Mouse (Mus musculus): ENCODE data around the gene Hmg20b. TPM values are rescaled to one million over a fixed set of nuclear protein-coding genes. Genes with fewer than 3 reads are reported as not detected.
A peak's percentile ranks its signal among the peaks of the same experiment; 100 is the strongest.

The Hmg20b gene
- polyA plus RNA-seq, 1 experiment from 2014 or later, result 94.6 TPM

DNA sequence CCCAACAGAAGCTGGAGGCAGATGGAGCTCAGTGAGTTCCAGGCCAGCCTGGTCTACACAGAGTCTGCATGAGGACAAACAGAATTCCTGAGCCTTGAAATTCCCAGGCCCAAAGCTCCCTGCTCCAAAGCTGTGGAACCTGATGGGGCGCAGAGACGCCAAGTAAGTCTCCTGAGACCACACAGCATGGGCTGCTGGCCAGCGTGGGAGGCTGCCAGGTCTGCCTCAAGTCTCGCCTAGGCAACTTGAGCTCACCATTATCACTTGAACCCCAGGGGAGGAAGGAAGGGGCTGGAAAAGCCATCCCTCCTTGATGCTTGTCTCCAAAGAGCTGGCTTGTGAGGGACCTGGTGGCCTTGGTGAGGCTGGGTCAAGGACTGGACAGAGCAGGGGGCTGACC, 20.3 kb downstream of the Hmg20b start:
- Histone ChIP-seq H3K9ac (peak overlapping the region; percentile 11; the same call in 1 of the 2 replicates), H3K4me3 (replicated peaks) (peak overlapping the region; percentile 25), H3K9me3 (replicated peaks) (no peaks in the 10 kb centered on the region), H3K4me2 (peak overlapping the region; percentile 49), H3K27me3 (peaks cover 15% of the 10 kb centered on the region; the same call in 1 of the 2 replicates), H3K4me1 (peaks cover 54% of the 10 kb centered on the region), H3K27ac (peak overlapping the region; percentile 87), H3K36me3 (peaks cover 24% of the 10 kb centered on the region)
- WGBS, result 64% methylated on average over 4 of the region's 4 CpGs
- ATAC-seq (replicated peaks; ENCODE audit: low FRiP score), result no peak

- Histone ChIP-seq H3K9me3 (replicated peaks) (no peaks in the 10 kb centered on the region), H3K36me3 (peaks cover 30% of the 10 kb centered on the region), H3K4me1 (peaks cover 47% of the 10 kb centered on the region), H3K4me2 (peak overlapping the region; percentile 49), H3K4me3 (replicated peaks) (peak overlapping the region; percentile 25), H3K27ac (peak overlapping the region; percentile 87), H3K27me3 (peaks cover 15% of the 10 kb centered on the region; the same call in 1 of the 2 replicates), H3K9ac (peak overlapping the region; percentile 11)
- ATAC-seq (replicated peaks; ENCODE audit: low FRiP score), result peak; percentile 61
- 48% methylated on average over 10 of the region's 10 CpGs for WGBS
Measured at GRCm38 (mm10) chr10:81329194-81329975, 20.9 kb downstream of the Hmg20b start.

DNA sequence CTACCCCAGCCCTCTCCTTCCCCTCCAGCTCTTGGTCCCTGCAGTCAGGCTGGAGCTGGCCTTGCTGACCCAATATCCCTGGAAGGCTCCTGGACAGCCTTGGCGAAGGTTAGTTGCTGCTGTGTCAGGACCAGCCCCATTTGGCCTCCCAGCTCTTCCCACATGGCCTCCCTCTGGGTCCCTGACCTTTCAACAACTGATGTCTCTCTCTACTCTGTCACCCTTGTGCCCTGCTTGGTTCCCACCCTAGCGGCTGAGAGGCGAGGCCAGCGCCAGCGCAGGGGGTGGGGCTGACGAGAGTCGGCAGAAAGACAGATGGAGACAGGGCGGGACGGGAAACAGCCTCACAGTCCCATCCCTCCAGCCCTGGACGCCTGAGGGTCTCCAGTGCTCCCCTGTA, 21.9 kb downstream of the Hmg20b start, which contains the start of gene Tbxa2r:
Gene Tbxa2r (plus strand): TSS at position 346 of the 400 bp plus-strand sequence.
- Histone ChIP-seq H3K4me2 (peak within 1 kb of the TSS; percentile 49), H3K9ac (peak within 1 kb of the TSS; percentile 14), H3K4me1 (peaks cover 49% of the 10 kb centered on the region), H3K36me3 (peaks cover 40% of the 10 kb centered on the region), H3K4me3 (replicated peaks) (peak within 1 kb of the TSS; percentile 25), H3K27ac (peak within 1 kb of the TSS; percentile 87), H3K27me3 (peaks cover 13% of the 10 kb centered on the region; the same call in 1 of the 2 replicates), H3K9me3 (replicated peaks) (no peaks in the 10 kb centered on the region)
- 9% methylated on average over 10 of the region's 10 CpGs for WGBS
- peak; percentile 31; the same call in 1 of the 2 replicates for ATAC-seq (replicated peaks; ENCODE audit: low FRiP score)

GRCm38 (mm10) chr10:81327959-81328358, 22.3 kb downstream of the Hmg20b start:
- Histone ChIP-seq H3K27me3 (peaks cover 9% of the 10 kb centered on the region; the same call in 1 of the 2 replicates), H3K4me1 (peaks cover 50% of the 10 kb centered on the region), H3K36me3 (peaks cover 44% of the 10 kb centered on the region), H3K9ac (0 out of 2 replicates have a peak overlapping the region, but pooled peaks have one; percentile 14), H3K4me2 (peak overlapping the region; percentile 49), H3K9me3 (replicated peaks) (no peaks in the 10 kb centered on the region), H3K4me3 (replicated peaks) (0 out of 2 replicates have a peak overlapping the region, but pooled peaks have one; percentile 25), H3K27ac (peak overlapping the region; percentile 87)
- ATAC-seq (replicated peaks; ENCODE audit: low FRiP score), result no peak
- WGBS, result 21% methylated on average over 2 of the region's 2 CpGs

DNA sequence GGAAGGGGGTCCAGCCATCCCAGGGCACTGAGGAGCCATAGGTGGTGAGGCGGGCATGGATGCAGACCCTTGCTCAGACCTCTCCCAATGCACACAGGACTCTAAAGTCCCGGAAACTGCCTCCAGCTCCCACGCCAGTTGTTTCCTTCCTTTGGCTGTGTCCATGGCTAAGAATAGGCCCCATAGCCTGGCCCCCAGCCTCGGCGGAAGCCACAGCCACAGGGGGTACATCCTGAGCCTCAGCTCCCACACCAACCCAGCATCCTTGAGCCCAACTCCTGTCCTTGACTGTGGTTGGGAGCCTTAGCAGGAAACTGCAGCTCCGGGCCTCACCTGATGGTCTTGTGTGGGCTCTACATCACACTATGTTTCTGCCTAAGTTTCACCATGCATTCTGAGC, 23.4 kb downstream of the Hmg20b start:
- Histone ChIP-seq H3K4me1 (peaks cover 53% of the 10 kb centered on the region), H3K27me3 (no peaks in the 10 kb centered on the region), H3K9ac (no peak overlapping the region), H3K4me2 (no peak overlapping the region), H3K9me3 (replicated peaks) (no peaks in the 10 kb centered on the region), H3K4me3 (replicated peaks) (no peak overlapping the region), H3K36me3 (peaks cover 54% of the 10 kb centered on the region), H3K27ac (peak overlapping the region; percentile 87)
- ATAC-seq (replicated peaks; ENCODE audit: low FRiP score), result no peak
- WGBS, result 77% methylated on average over 6 of the region's 6 CpGs

GRCm38 (mm10) chr10:81325781-81326180, 24.5 kb downstream of the Hmg20b start:
- ATAC-seq (replicated peaks; ENCODE audit: low FRiP score), result no peak
- no peak overlapping the region for H3K9ac ChIP-seq
- H3K27me3 ChIP-seq, result no peaks in the 10 kb centered on the region
- no peak overlapping the region for H3K4me3 ChIP-seq (replicated peaks)
- peaks cover 54% of the 10 kb centered on the region for H3K36me3 ChIP-seq
- H3K9me3 ChIP-seq (replicated peaks), result no peaks in the 10 kb centered on the region
- H3K27ac ChIP-seq, result peak overlapping the region; percentile 28
- peaks cover 52% of the 10 kb centered on the region for H3K4me1 ChIP-seq
- WGBS, result 91% methylated on average over 18 of the region's 18 CpGs
- H3K4me2 ChIP-seq, result no peak overlapping the region

GRCm38 (mm10) chr10:81325176-81325575, 25.1 kb downstream of the Hmg20b start:
- WGBS, result 88% methylated on average over 21 of the region's 21 CpGs
- no peak overlapping the region for H3K4me3 ChIP-seq (replicated peaks)
- H3K4me1 ChIP-seq, result peaks cover 50% of the 10 kb centered on the region
- no peak overlapping the region for H3K4me2 ChIP-seq
- H3K9me3 ChIP-seq (replicated peaks), result no peaks in the 10 kb centered on the region
- no peak overlapping the region for H3K9ac ChIP-seq
- H3K27me3 ChIP-seq, result no peaks in the 10 kb centered on the region
- H3K27ac ChIP-seq, result 0 out of 2 replicates have a peak overlapping the region, but pooled peaks have one; percentile 22
- peaks cover 54% of the 10 kb centered on the region for H3K36me3 ChIP-seq
- ATAC-seq (replicated peaks; ENCODE audit: low FRiP score), result no peak

- no peak for ATAC-seq (replicated peaks; ENCODE audit: low FRiP score)
- Histone ChIP-seq H3K9me3 (replicated peaks) (no peaks in the 10 kb centered on the region), H3K27me3 (no peaks in the 10 kb centered on the region), H3K4me3 (replicated peaks) (no peak overlapping the region), H3K27ac (no peak overlapping the region), H3K4me2 (no peak overlapping the region), H3K4me1 (peaks cover 48% of the 10 kb centered on the region), H3K36me3 (peaks cover 55% of the 10 kb centered on the region), H3K9ac (no peak overlapping the region)
- 93% methylated on average over 18 of the region's 18 CpGs for WGBS
Measured at GRCm38 (mm10) chr10:81323791-81324530, 26.3 kb downstream of the Hmg20b start.

- Histone ChIP-seq H3K9me3 (replicated peaks) (no peaks in the 10 kb centered on the region), H3K4me2 (no peak overlapping the region), H3K36me3 (peaks cover 62% of the 10 kb centered on the region), H3K27ac (no peak overlapping the region), H3K4me1 (peaks cover 48% of the 10 kb centered on the region), H3K27me3 (no peaks in the 10 kb centered on the region), H3K4me3 (replicated peaks) (no peak overlapping the region), H3K9ac (no peak overlapping the region)
- WGBS, result 91% methylated on average over 23 of the region's 23 CpGs
- no peak for ATAC-seq (replicated peaks; ENCODE audit: low FRiP score)
Measured at GRCm38 (mm10) chr10:81323141-81323775, 27.0 kb downstream of the Hmg20b start.

DNA sequence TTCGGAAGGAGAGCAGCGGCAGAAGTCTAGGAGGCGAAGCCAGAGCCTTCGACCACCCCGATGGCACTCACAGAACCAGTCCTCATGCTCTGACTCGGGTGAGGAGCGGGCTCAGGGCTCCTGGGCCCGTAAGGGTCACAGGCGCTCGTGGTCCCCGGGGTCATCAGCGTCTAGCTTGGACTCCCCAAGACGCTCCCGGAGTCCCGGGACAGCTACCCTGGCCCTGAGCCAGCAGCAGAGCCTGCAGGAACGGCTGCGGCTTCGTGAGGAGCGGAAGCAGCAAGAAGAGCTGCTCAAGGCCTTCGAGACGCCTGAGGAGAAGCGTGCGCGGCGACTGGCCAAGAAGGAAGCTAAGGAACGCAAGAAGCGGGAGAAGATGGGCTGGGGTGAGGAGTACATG, 27.8 kb downstream of the Hmg20b start:
- H3K27me3 ChIP-seq, result no peaks in the 10 kb centered on the region
- 92% methylated on average over 27 of the region's 27 CpGs for WGBS
- no peak overlapping the region for H3K27ac ChIP-seq
- peak overlapping the region; percentile 79 for H3K4me2 ChIP-seq
- no peaks in the 10 kb centered on the region for H3K9me3 ChIP-seq (replicated peaks)
- H3K9ac ChIP-seq, result peak overlapping the region; percentile 96; the same call in 1 of the 2 replicates
- H3K4me3 ChIP-seq (replicated peaks), result peak overlapping the region; percentile 98
- peaks cover 51% of the 10 kb centered on the region for H3K4me1 ChIP-seq
- peaks cover 69% of the 10 kb centered on the region for H3K36me3 ChIP-seq
- ATAC-seq (replicated peaks; ENCODE audit: low FRiP score), result no peak

- H3K36me3 ChIP-seq, result peaks cover 60% of the 10 kb centered on the region
- no peak for ATAC-seq (replicated peaks; ENCODE audit: low FRiP score)
- peak overlapping the region; percentile 98 for H3K4me3 ChIP-seq (replicated peaks)
- H3K4me2 ChIP-seq, result peak overlapping the region; percentile 79
- peak overlapping the region; percentile 93 for H3K27ac ChIP-seq
- 3% methylated on average over 20 of the region's 20 CpGs for WGBS
- H3K4me1 ChIP-seq, result peaks cover 61% of the 10 kb centered on the region
- no peaks in the 10 kb centered on the region for H3K9me3 ChIP-seq (replicated peaks)
- no peaks in the 10 kb centered on the region for H3K27me3 ChIP-seq
- H3K9ac ChIP-seq, result peak overlapping the region; percentile 96
Measured at GRCm38 (mm10) chr10:81321436-81321835, 28.8 kb downstream of the Hmg20b start.

Data from kidney, embryonic 15.5 days (tissue).